Mouse (Mus musculus): ENCODE results near the gene Pde3a. TPM values are rescaled to one million over a fixed set of nuclear protein-coding genes. Genes with fewer than 3 reads are reported as not detected.

Gene Pde3a
- total and polyA plus RNA-seq, 2 experiments from 2014 or later, result 1.2 to 4.9 TPM

DNA sequence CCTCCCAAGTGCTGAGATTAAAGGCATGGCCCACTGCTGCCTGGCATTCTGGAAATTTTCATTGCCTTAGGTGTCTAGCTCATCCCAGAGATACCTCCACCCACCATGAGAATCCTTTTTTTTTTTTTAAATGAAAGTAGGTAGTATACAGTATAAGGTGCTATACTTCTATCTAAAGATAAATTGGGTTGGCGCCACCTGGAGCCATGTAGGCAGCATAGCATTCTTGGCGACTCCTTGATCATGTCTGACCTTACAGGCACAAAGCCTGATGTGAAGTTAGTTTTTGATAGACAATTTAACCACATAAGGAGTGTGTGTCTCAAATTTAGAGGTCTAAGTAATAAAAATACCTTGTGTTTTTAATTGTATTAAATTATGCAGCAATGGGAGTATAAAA lies 123.6 kb downstream of the Pde3a start:
- WGBS, result 42% methylated on average over 2 of the region's 2 CpGs
- DNase-seq, result no peak
- Histone ChIP-seq H3K4me2 (ENCODE audit: low read depth) (no peak overlapping the region), H3K9ac (no peak overlapping the region), H3K9me3 (ENCODE audit: low read length) (no peaks in the 10 kb centered on the region), H3K4me3 (ENCODE audit: low read depth, low read length) (no peak overlapping the region), H3K36me3 (ENCODE audit: insufficient read depth) (no peaks in the 10 kb centered on the region), H3K4me1 (ENCODE audit: insufficient read depth) (no peaks in the 10 kb centered on the region), H3K27ac (ENCODE audit: low read depth, low read length) (no peak overlapping the region), H3K27me3 (ENCODE audit: insufficient read depth, low read length) (no peaks in the 10 kb centered on the region)
- TF ChIP-seq CTCF (IDR thresholded peaks at IDR 0.05; ENCODE audit: low read depth), result peak; percentile 22; the same call in 1 of the 2 replicates
- ATAC-seq, result no peak

DNA sequence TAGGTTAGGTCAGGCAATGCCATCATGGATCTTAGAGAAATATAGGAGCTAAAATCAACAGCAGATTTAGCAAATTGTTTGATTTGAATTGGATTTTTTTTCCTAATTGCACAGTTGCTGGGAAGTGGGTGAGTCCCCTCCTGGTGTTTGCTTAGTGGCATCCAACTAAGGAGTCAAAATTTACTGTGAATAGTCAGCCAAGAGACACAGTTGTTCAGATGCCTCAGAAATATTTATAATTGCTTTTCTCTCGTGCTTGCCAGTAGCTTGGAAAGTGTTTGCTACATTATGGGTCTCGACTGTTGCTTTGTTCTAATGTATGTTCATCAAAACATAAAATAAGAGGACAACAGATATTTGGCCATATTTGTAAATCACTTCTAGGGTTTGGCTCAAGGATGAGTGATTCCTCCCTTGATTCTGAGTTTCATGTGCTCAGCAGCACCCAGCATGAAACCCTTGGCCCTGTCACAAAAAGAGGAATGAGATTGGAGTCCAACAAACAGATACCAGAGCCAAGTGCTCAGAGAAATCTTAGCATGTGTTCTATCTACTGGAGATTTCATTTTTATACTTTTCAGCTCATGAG lies 125.5 kb downstream of the Pde3a start:
- Histone ChIP-seq H3K4me2 (ENCODE audit: low read depth) (no peak overlapping the region), H3K4me1 (ENCODE audit: insufficient read depth) (no peaks in the 10 kb centered on the region), H3K27me3 (ENCODE audit: insufficient read depth, low read length) (no peaks in the 10 kb centered on the region), H3K27ac (ENCODE audit: low read depth, low read length) (no peak overlapping the region), H3K4me3 (ENCODE audit: low read depth, low read length) (no peak overlapping the region), H3K9ac (no peak overlapping the region), H3K9me3 (ENCODE audit: low read length) (no peaks in the 10 kb centered on the region), H3K36me3 (ENCODE audit: insufficient read depth) (no peaks in the 10 kb centered on the region)
- 29% methylated on average over 2 of the region's 2 CpGs for WGBS
- ATAC-seq (peak; percentile 64), DNase-seq (peak; percentile 42)
- TF ChIP-seq CTCF (IDR thresholded peaks at IDR 0.05; ENCODE audit: low read depth), result no peak

DNA sequence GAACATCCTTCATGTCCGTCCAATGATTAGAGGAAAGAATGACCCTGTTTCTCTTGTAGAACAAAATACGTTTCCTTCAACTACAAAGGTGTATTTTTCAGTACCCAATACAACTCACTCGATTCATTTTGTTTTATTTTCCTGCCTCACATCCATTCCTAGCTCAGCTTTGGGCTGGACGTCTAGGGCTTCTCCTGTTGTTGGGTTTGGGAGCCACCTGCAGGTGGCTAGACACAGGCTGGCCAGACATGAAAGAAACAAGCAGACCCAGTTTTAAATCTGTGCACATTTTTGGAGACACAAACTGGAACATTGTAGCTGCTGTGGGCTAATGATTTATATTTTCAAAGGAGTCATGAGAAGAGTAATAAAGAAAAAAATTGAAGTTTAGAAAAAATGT lies 126.1 kb downstream of the Pde3a start:
- no peaks in the 10 kb centered on the region for H3K36me3 ChIP-seq (ENCODE audit: insufficient read depth)
- H3K27ac ChIP-seq (ENCODE audit: low read depth, low read length), result no peak overlapping the region
- no peak for ATAC-seq
- H3K27me3 ChIP-seq (ENCODE audit: insufficient read depth, low read length), result no peaks in the 10 kb centered on the region
- H3K9ac ChIP-seq, result no peak overlapping the region
- no peak; the same call in 1 of the 2 replicates for TF ChIP-seq CTCF (IDR thresholded peaks at IDR 0.05; ENCODE audit: low read depth)
- no peak for DNase-seq
- no peak overlapping the region for H3K4me2 ChIP-seq (ENCODE audit: low read depth)
- no peaks in the 10 kb centered on the region for H3K4me1 ChIP-seq (ENCODE audit: insufficient read depth)
- no peaks in the 10 kb centered on the region for H3K9me3 ChIP-seq (ENCODE audit: low read length)
- no peak overlapping the region for H3K4me3 ChIP-seq (ENCODE audit: low read depth, low read length)
- 69% methylated on average over 4 of the region's 4 CpGs for WGBS

DNA sequence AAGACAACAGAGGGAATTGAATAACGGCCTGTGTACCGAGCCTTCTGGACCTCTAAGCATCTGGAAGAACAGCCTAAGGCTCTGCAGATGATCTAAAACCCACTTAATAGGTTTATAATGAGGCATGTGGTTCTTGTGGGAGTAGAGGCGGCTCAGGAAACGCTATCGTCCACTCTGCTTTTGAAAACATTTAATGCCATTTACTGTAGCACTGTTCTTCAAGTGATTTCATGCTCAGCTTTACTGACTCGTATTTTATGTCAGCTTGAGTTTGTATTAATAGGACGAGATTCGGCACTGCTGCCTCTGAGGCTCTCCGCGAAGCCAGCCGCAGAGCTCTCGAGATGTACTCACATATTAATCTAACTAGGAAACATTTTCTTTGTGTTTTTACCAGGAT lies 131.9 kb downstream of the Pde3a start:
- Histone ChIP-seq H3K9ac (no peak overlapping the region), H3K4me2 (ENCODE audit: low read depth) (no peak overlapping the region), H3K27ac (ENCODE audit: low read depth, low read length) (no peak overlapping the region), H3K9me3 (ENCODE audit: low read length) (no peaks in the 10 kb centered on the region), H3K4me1 (ENCODE audit: insufficient read depth) (no peaks in the 10 kb centered on the region), H3K36me3 (ENCODE audit: insufficient read depth) (no peaks in the 10 kb centered on the region), H3K27me3 (ENCODE audit: insufficient read depth, low read length) (no peaks in the 10 kb centered on the region), H3K4me3 (ENCODE audit: low read depth, low read length) (no peak overlapping the region)
- no peak for TF ChIP-seq CTCF (IDR thresholded peaks at IDR 0.05; ENCODE audit: low read depth)
- ATAC-seq (no peak), DNase-seq (no peak)
- WGBS, result 49% methylated on average over 12 of the region's 12 CpGs

DNA sequence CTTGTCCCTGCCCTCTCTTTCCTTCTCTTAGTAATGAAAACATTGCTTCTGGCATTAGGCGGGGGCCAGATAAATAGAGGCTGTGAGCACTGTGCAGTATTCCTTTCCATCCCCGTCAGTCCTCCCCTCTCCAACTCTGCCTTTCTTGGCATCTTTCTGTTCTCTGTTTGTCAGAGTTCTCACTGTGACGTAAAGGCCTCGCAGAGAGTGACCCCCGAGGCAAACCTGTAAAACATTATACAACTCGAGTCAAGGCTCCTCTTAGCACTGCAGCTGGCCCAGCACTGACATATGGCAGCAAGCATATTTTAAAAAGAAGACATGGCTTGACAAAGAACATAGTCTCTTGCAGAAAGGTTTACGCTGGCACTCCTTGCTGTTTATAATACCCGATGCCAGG lies 132.4 kb downstream of the Pde3a start:
- no peaks in the 10 kb centered on the region for H3K9me3 ChIP-seq (ENCODE audit: low read length)
- ATAC-seq, result peak; percentile 20; the same call in 1 of the 2 replicates
- no peak overlapping the region for H3K4me3 ChIP-seq (ENCODE audit: low read depth, low read length)
- DNase-seq, result no peak
- no peak for TF ChIP-seq CTCF (IDR thresholded peaks at IDR 0.05; ENCODE audit: low read depth)
- 44% methylated on average over 8 of the region's 8 CpGs for WGBS
- H3K27ac ChIP-seq (ENCODE audit: low read depth, low read length), result no peak overlapping the region
- H3K4me1 ChIP-seq (ENCODE audit: insufficient read depth), result no peaks in the 10 kb centered on the region
- no peaks in the 10 kb centered on the region for H3K36me3 ChIP-seq (ENCODE audit: insufficient read depth)
- no peaks in the 10 kb centered on the region for H3K27me3 ChIP-seq (ENCODE audit: insufficient read depth, low read length)
- H3K4me2 ChIP-seq (ENCODE audit: low read depth), result no peak overlapping the region
- H3K9ac ChIP-seq, result no peak overlapping the region

DNA sequence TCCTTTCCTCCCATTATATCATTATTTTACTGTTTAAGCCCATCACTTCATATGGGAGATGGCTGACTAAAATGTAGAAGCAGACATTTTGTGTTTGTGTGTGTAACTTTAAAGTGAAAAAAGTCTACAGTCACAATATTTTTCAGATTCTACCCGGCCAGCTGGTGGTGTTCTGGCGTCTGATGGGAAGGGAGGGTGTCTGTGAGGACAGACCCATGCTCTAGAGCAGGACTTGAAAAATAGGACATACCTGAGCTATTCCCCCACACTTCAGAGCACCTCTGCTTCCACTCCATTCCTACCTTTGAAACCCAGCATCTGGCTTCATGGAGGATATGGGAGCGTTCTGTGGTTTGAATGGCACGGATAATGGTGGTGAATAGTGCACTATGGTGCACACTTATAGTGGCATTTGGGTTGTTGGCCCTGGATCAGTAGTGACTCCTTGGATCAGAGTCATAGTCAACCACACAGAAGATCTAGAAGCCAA lies 132.9 kb downstream of the Pde3a start:
- no peak overlapping the region for H3K4me2 ChIP-seq (ENCODE audit: low read depth)
- ATAC-seq (0 out of 2 replicates have a peak, but pooled peaks have one; percentile 3), DNase-seq (no peak)
- TF ChIP-seq CTCF (IDR thresholded peaks at IDR 0.05; ENCODE audit: low read depth), result no peak
- no peaks in the 10 kb centered on the region for H3K9me3 ChIP-seq (ENCODE audit: low read length)
- H3K36me3 ChIP-seq (ENCODE audit: insufficient read depth), result no peaks in the 10 kb centered on the region
- no peak overlapping the region for H3K4me3 ChIP-seq (ENCODE audit: low read depth, low read length)
- H3K27me3 ChIP-seq (ENCODE audit: insufficient read depth, low read length), result no peaks in the 10 kb centered on the region
- no peak overlapping the region for H3K27ac ChIP-seq (ENCODE audit: low read depth, low read length)
- no peaks in the 10 kb centered on the region for H3K4me1 ChIP-seq (ENCODE audit: insufficient read depth)
- 77% methylated on average over 4 of the region's 4 CpGs for WGBS
- no peak overlapping the region for H3K9ac ChIP-seq

DNA sequence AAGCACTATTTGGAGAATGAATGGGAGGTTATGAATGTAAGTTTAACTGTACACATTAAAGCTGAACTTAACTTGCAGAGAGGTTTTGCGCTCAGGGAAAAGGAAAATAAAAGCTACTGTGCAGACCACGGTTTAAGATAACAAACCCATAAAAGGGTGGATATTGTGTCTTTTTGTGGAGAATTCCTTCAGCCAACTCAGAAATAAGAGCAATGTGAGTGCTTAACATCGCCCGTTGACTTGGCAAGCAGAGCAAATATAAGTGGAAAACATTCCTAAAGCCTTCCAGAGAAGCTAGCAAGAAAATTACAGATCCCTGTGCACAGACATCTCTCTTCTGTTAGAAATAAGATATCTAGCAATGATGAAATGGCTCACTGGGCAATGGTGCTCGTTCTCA lies 139.0 kb downstream of the Pde3a start:
- no peaks in the 10 kb centered on the region for H3K4me1 ChIP-seq (ENCODE audit: insufficient read depth)
- TF ChIP-seq CTCF (IDR thresholded peaks at IDR 0.05; ENCODE audit: low read depth), result no peak
- H3K27me3 ChIP-seq (ENCODE audit: insufficient read depth, low read length), result no peaks in the 10 kb centered on the region
- no peak overlapping the region for H3K4me2 ChIP-seq (ENCODE audit: low read depth)
- DNase-seq (no peak), ATAC-seq (no peak)
- 82% methylated on average over 5 of the region's 5 CpGs for WGBS
- no peak overlapping the region for H3K9ac ChIP-seq
- no peak overlapping the region for H3K4me3 ChIP-seq (ENCODE audit: low read depth, low read length)
- H3K9me3 ChIP-seq (ENCODE audit: low read length), result no peaks in the 10 kb centered on the region
- no peaks in the 10 kb centered on the region for H3K36me3 ChIP-seq (ENCODE audit: insufficient read depth)
- H3K27ac ChIP-seq (ENCODE audit: low read depth, low read length), result no peak overlapping the region
